ENCODE assay signal across 8 mouse cellular contexts in the genomic region with DNA sequence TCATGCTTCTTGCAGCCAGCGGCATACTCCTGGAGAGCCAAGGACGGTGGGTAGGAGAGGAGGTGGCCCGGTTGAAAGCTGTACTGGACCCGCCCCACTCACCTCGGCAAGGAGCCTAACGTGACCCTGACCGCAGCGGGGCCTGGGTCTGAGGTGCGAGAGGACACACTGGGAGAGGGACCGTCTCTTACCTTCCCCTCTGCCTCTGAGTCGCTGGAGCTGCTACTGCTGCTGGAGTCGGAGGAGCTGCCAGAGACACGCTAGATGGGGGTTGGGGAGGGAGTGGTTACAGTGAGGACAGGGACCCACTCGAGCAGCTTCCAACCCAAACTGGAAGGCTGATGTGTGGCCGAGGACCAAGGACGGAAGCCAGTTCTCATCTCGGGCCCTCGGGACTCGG. TPM values are rescaled to one million over a fixed set of nuclear protein-coding genes. Genes with fewer than 3 reads are reported as not detected.
DNase-seq lines count a peak whose midpoint lies in the region; ATAC-seq and TF ChIP-seq lines count a peak whose summit lies in the region.

No protein-coding gene starts in this region.

- 13% methylated on average over 19 of the region's 19 CpGs for WGBS in embryonic facial prominence, embryonic 12.5 days
- 12% methylated on average over 19 of the region's 19 CpGs for WGBS in hindbrain, embryonic 11.5 days
- WGBS in liver, embryonic 16.5 days (ENCODE audit: insufficient replicate concordance) = 22% methylated on average over 19 of the region's 19 CpGs
- 26% methylated on average over 19 of the region's 19 CpGs for WGBS in stomach, postnatal 0 days

- peaks cover 13% of the 10 kb centered on the region for H3K27me3 ChIP-seq in embryonic facial prominence, embryonic 12.5 days
- H3K27me3 ChIP-seq in hindbrain, embryonic 11.5 days (ENCODE audit: control insufficient read depth, insufficient read depth, low read length) = peaks cover 6% of the 10 kb centered on the region
- H3K27me3 ChIP-seq in liver, embryonic 16.5 days (ENCODE audit: control insufficient read depth, insufficient read depth, low read depth, low read length) = no peaks in the 10 kb centered on the region
- H3K27me3 ChIP-seq in stomach, postnatal 0 days (ENCODE audit: control insufficient read depth, insufficient read depth, low read length) = no peaks in the 10 kb centered on the region

- H3K9ac ChIP-seq in embryonic facial prominence, embryonic 12.5 days = 0 out of 2 replicates have a peak overlapping the region, but pooled peaks have one; percentile 32
- H3K9ac ChIP-seq in hindbrain, embryonic 11.5 days (ENCODE audit: low read depth, low read length) = no peak overlapping the region; the same call in 1 of the 2 replicates
- peak overlapping the region; percentile 55 for H3K9ac ChIP-seq in liver, embryonic 16.5 days (ENCODE audit: low read depth, low read length)
- peak overlapping the region; percentile 70 for H3K9ac ChIP-seq in stomach, postnatal 0 days (ENCODE audit: low read length)

- H3K4me3 ChIP-seq in layer of hippocampus, adult 2 months = peak overlapping the region; percentile 22; the same call in 1 of the 2 replicates
- H3K4me3 ChIP-seq in embryonic facial prominence, embryonic 12.5 days = peak overlapping the region; percentile 12
- peak overlapping the region; percentile 18; the same call in 1 of the 2 replicates for H3K4me3 ChIP-seq in hindbrain, embryonic 11.5 days (ENCODE audit: low read depth, low read length)
- H3K4me3 ChIP-seq in liver, embryonic 16.5 days (ENCODE audit: low read depth, low read length) = peak overlapping the region; percentile 54
- H3K4me3 ChIP-seq in stomach, postnatal 0 days (ENCODE audit: low read depth, low read length) = peak overlapping the region; percentile 48

- no peak for DNase-seq in layer of hippocampus, adult 2 months (ENCODE audit: low spot score in 2 of 2)
- DNase-seq in layer of hippocampus, adult 18-20 months (ENCODE audit: low spot score in 2 of 2) = no peak
- peak; percentile 37 for DNase-seq in hindbrain, embryonic 11.5 days (ENCODE audit: low spot score)
- DNase-seq in stomach, postnatal 0 days (ENCODE audit: low spot score) = peak; percentile 47

- no peak overlapping the region for H3K27ac ChIP-seq in layer of hippocampus, adult 2 months
- no peak overlapping the region for H3K27ac ChIP-seq in embryonic facial prominence, embryonic 12.5 days
- no peak overlapping the region for H3K27ac ChIP-seq in hindbrain, embryonic 11.5 days (ENCODE audit: low read depth, low read length)
- H3K27ac ChIP-seq in liver, embryonic 16.5 days (ENCODE audit: low read length) = no peak overlapping the region
- H3K27ac ChIP-seq in stomach, postnatal 0 days (replicated peaks) = peak overlapping the region; percentile 90

- no peak; the same call in 1 of the 2 replicates for TF ChIP-seq CTCF in layer of hippocampus, adult 2 months (conservative IDR thresholded peaks at IDR 0.05)
- TF ChIP-seq CTCF in stomach, postnatal 0 days (IDR thresholded peaks at IDR 0.05; ENCODE audit: low read depth) = no peak

- peak overlapping the region; percentile 45 for H3K4me2 ChIP-seq in embryonic facial prominence, embryonic 12.5 days (replicated peaks)
- H3K4me2 ChIP-seq in hindbrain, embryonic 11.5 days (replicated peaks; ENCODE audit: low read depth, low read length) = peak overlapping the region; percentile 35
- H3K4me2 ChIP-seq in liver, embryonic 16.5 days (ENCODE audit: low read depth, low read length) = peak overlapping the region; percentile 74
- peak overlapping the region; percentile 46 for H3K4me2 ChIP-seq in stomach, postnatal 0 days (replicated peaks; ENCODE audit: low read depth)

- H3K4me1 ChIP-seq in embryonic facial prominence, embryonic 12.5 days = peaks cover 12% of the 10 kb centered on the region
- 0 out of 2 replicates have a peak, but pooled peaks cover 4% of the 10 kb centered on the region for H3K4me1 ChIP-seq in hindbrain, embryonic 11.5 days (replicated peaks; ENCODE audit: control insufficient read depth, insufficient read depth, low read length)
- peaks cover 8% of the 10 kb centered on the region for H3K4me1 ChIP-seq in liver, embryonic 16.5 days (ENCODE audit: control insufficient read depth, low read depth, low read length)
- no peaks in the 10 kb centered on the region for H3K4me1 ChIP-seq in stomach, postnatal 0 days (replicated peaks; ENCODE audit: control insufficient read depth, insufficient read depth)

- H3K9me3 ChIP-seq in embryonic facial prominence, embryonic 12.5 days = no peaks in the 10 kb centered on the region
- no peaks in the 10 kb centered on the region for H3K9me3 ChIP-seq in hindbrain, embryonic 11.5 days (ENCODE audit: control insufficient read depth, low read length)
- H3K9me3 ChIP-seq in liver, embryonic 16.5 days (replicated peaks; ENCODE audit: control insufficient read depth, low read length) = no peaks in the 10 kb centered on the region
- no peaks in the 10 kb centered on the region for H3K9me3 ChIP-seq in stomach, postnatal 0 days (ENCODE audit: control insufficient read depth, low read length)

- H3K36me3 ChIP-seq in embryonic facial prominence, embryonic 12.5 days = peaks cover 27% of the 10 kb centered on the region
- H3K36me3 ChIP-seq in hindbrain, embryonic 11.5 days (ENCODE audit: control insufficient read depth, insufficient read depth, low read length) = 0 out of 2 replicates have a peak, but pooled peaks cover 2% of the 10 kb centered on the region
- no peaks in the 10 kb centered on the region for H3K36me3 ChIP-seq in liver, embryonic 16.5 days (ENCODE audit: control insufficient read depth, insufficient read depth)
- 0 out of 2 replicates have a peak, but pooled peaks cover 2% of the 10 kb centered on the region for H3K36me3 ChIP-seq in stomach, postnatal 0 days (ENCODE audit: control insufficient read depth, insufficient read depth, low read length)

- no peak for TF ChIP-seq EP300 in stomach, postnatal 0 days (optimal IDR thresholded peaks at IDR 0.05)

- ATAC-seq in embryonic facial prominence, embryonic 12.5 days (ENCODE audit: insufficient number of reproducible peaks, insufficient read depth, low FRiP score, low TSS enrichment) = 0 out of 2 replicates have a peak, but pooled peaks have one; percentile 36
- peak; percentile 41; the same call in 1 of the 2 replicates for ATAC-seq in hindbrain, embryonic 11.5 days (ENCODE audit: low FRiP score)
- ATAC-seq in liver, embryonic 16.5 days (ENCODE audit: low read depth) = peak; percentile 19; the same call in 1 of the 2 replicates
- ATAC-seq in stomach, postnatal 0 days (ENCODE audit: low FRiP score, low TSS enrichment) = 0 out of 2 replicates have a peak, but pooled peaks have one; percentile 8
- ATAC-seq in activated CD4-positive, CD25-positive, alpha-beta regulatory T cell, adult 4 months = no peak
- ATAC-seq in frontal cortex, adult (ENCODE audit: low TSS enrichment) = no peak

RNA-seq across cellular contexts. Expression of gene 2200002D01Rik, which starts 0.6 kb away (rescaled TPM):
- under 1 TPM in 1 of 2 experiments, not detected in 1; 0.36 TPM for total RNA-seq in layer of hippocampus, adult 2 months (2021)
- not detected for total RNA-seq in layer of hippocampus, adult 18-20 months (2021)
- 1.9 and 2.6 TPM in 2 replicates for polyA plus RNA-seq in embryonic facial prominence, embryonic 12.5 days (2016; fragmentation: Nextera tagmentation; extraction: Ambion mirVana)
- polyA plus RNA-seq in hindbrain, embryonic 11.5 days (2014; fragmentation: Nextera tagmentation; extraction: Ambion mirVana) = 2.5 and 2.7 TPM in 2 replicates
- polyA plus RNA-seq in liver, embryonic 16.5 days (2015; fragmentation: Nextera tagmentation; extraction: Ambion mirVana) = 5.3 and 5.8 TPM in 2 replicates
- 192 and 201 TPM in 2 replicates for polyA plus RNA-seq in stomach, postnatal 0 days (2015; fragmentation: Nextera tagmentation; extraction: Ambion mirVana)
- 1 to 10 TPM; 2.7 to 3.6 TPM for polyA plus RNA-seq in activated CD4-positive, CD25-positive, alpha-beta regulatory T cell, adult 4 months (2017; shearing (Covaris generic))

RNA-seq across cellular contexts. Expression of gene Yif1b, which starts 9.6 kb away (rescaled TPM):
- total RNA-seq in layer of hippocampus, adult 2 months (2021) = 10 to 100 TPM; 40.7 to 42.9 TPM
- 10 to 100 TPM; 40.4 to 42.6 TPM for total RNA-seq in layer of hippocampus, adult 18-20 months (2021)
- 100 and 104 TPM in 2 replicates for polyA plus RNA-seq in embryonic facial prominence, embryonic 12.5 days (2016; fragmentation: Nextera tagmentation; extraction: Ambion mirVana)
- 88.4 and 91.8 TPM in 2 replicates for polyA plus RNA-seq in hindbrain, embryonic 11.5 days (2014; fragmentation: Nextera tagmentation; extraction: Ambion mirVana)
- 40.3 and 43.0 TPM in 2 replicates for polyA plus RNA-seq in liver, embryonic 16.5 days (2015; fragmentation: Nextera tagmentation; extraction: Ambion mirVana)
- polyA plus RNA-seq in stomach, postnatal 0 days (2015; fragmentation: Nextera tagmentation; extraction: Ambion mirVana) = 62.8 and 74.1 TPM in 2 replicates
- 10 to 100 TPM; 57.6 to 73.2 TPM for polyA plus RNA-seq in activated CD4-positive, CD25-positive, alpha-beta regulatory T cell, adult 4 months (2017; shearing (Covaris generic))

RNA-seq across cellular contexts. Expression of gene Kcnk6, which starts 15.4 kb away (rescaled TPM):
- 1 to 10 TPM; 2.2 to 2.4 TPM for total RNA-seq in layer of hippocampus, adult 2 months (2021)
- total RNA-seq in layer of hippocampus, adult 18-20 months (2021) = 1 to 10 TPM; 2.3 to 2.4 TPM
- polyA plus RNA-seq in embryonic facial prominence, embryonic 12.5 days (2016; fragmentation: Nextera tagmentation; extraction: Ambion mirVana) = 1.2 and 1.4 TPM in 2 replicates
- polyA plus RNA-seq in hindbrain, embryonic 11.5 days (2014; fragmentation: Nextera tagmentation; extraction: Ambion mirVana) = 0.32 TPM in 2 replicates
- 1.4 and 1.5 TPM in 2 replicates for polyA plus RNA-seq in liver, embryonic 16.5 days (2015; fragmentation: Nextera tagmentation; extraction: Ambion mirVana)
- polyA plus RNA-seq in stomach, postnatal 0 days (2015; fragmentation: Nextera tagmentation; extraction: Ambion mirVana) = 2.4 and 3.0 TPM in 2 replicates
- 1 to 10 TPM; 1.6 to 1.9 TPM for polyA plus RNA-seq in activated CD4-positive, CD25-positive, alpha-beta regulatory T cell, adult 4 months (2017; shearing (Covaris generic))

RNA-seq across cellular contexts. Expression of gene Catsperg1, which starts 33.9 kb away (rescaled TPM):
- total RNA-seq in layer of hippocampus, adult 2 months (2021) = 1 to 10 TPM; 1.2 to 2.4 TPM
- total RNA-seq in layer of hippocampus, adult 18-20 months (2021) = 1 to 10 TPM; 1.6 to 1.7 TPM
- polyA plus RNA-seq in embryonic facial prominence, embryonic 12.5 days (2016; fragmentation: Nextera tagmentation; extraction: Ambion mirVana) = 0.37 and 0.60 TPM in 2 replicates
- 0.51 and 0.59 TPM in 2 replicates for polyA plus RNA-seq in hindbrain, embryonic 11.5 days (2014; fragmentation: Nextera tagmentation; extraction: Ambion mirVana)
- polyA plus RNA-seq in liver, embryonic 16.5 days (2015; fragmentation: Nextera tagmentation; extraction: Ambion mirVana) = 0.15 and 0.35 TPM in 2 replicates
- polyA plus RNA-seq in stomach, postnatal 0 days (2015; fragmentation: Nextera tagmentation; extraction: Ambion mirVana) = 0.29 and 0.65 TPM in 2 replicates
- under 1 TPM in 1 of 2 experiments, not detected in 1; 0.15 TPM for polyA plus RNA-seq in activated CD4-positive, CD25-positive, alpha-beta regulatory T cell, adult 4 months (2017; shearing (Covaris generic))

RNA-seq across cellular contexts. Expression of gene Spint2, which starts 34.0 kb away (rescaled TPM):
- 10 to 100 TPM; 18.3 to 21.7 TPM for total RNA-seq in layer of hippocampus, adult 2 months (2021)
- 10 to 100 TPM; 21.9 to 26.1 TPM for total RNA-seq in layer of hippocampus, adult 18-20 months (2021)
- polyA plus RNA-seq in embryonic facial prominence, embryonic 12.5 days (2016; fragmentation: Nextera tagmentation; extraction: Ambion mirVana) = 94.0 and 104 TPM in 2 replicates
- 37.5 and 43.4 TPM in 2 replicates for polyA plus RNA-seq in hindbrain, embryonic 11.5 days (2014; fragmentation: Nextera tagmentation; extraction: Ambion mirVana)
- 30.9 and 38.6 TPM in 2 replicates for polyA plus RNA-seq in liver, embryonic 16.5 days (2015; fragmentation: Nextera tagmentation; extraction: Ambion mirVana)
- polyA plus RNA-seq in stomach, postnatal 0 days (2015; fragmentation: Nextera tagmentation; extraction: Ambion mirVana) = 638 and 692 TPM in 2 replicates
- 10 to 100 TPM; 66.6 to 70.2 TPM for polyA plus RNA-seq in activated CD4-positive, CD25-positive, alpha-beta regulatory T cell, adult 4 months (2017; shearing (Covaris generic))

Comparison
In these comparisons a context has a peak if more than half of its experiments do, and no peak if none do; other contexts are left out.
1. DNase-seq: peak in hindbrain, embryonic 11.5 days (single experiment) and stomach, postnatal 0 days (single experiment); none in layer of hippocampus, adult 2 months (0 of 2) and layer of hippocampus, adult 18-20 months (0 of 2).
2. ATAC-seq: peak in embryonic facial prominence, embryonic 12.5 days (single experiment), hindbrain, embryonic 11.5 days (single experiment), liver, embryonic 16.5 days (single experiment) and stomach, postnatal 0 days (single experiment); none in activated CD4-positive, CD25-positive, alpha-beta regulatory T cell, adult 4 months (single experiment) and frontal cortex, adult (single experiment).
3. RNA of gene 2200002D01Rik, which starts 0.6 kb away (polyA plus RNA-seq): 192 to 201 TPM in stomach, postnatal 0 days; 5.3 to 5.8 TPM in liver, embryonic 16.5 days, 2.7 to 3.6 TPM in activated CD4-positive, CD25-positive, alpha-beta regulatory T cell, adult 4 months, 1.9 to 2.6 TPM in embryonic facial prominence, embryonic 12.5 days and 2.5 to 2.7 TPM in hindbrain, embryonic 11.5 days; every median in the first group is over 10 times any median in the second.
4. Peak in every context shown above with its lines, with median percentiles within 50 percentile points of each other: H3K4me3 ChIP-seq and H3K4me2 ChIP-seq.